Mouse (Mus musculus) midbrain, embryonic 16.5 days (tissue): ENCODE data around the gene Ube2e3. TPM values are rescaled to one million over a fixed set of nuclear protein-coding genes. Genes with fewer than 3 reads are reported as not detected.

ENCODE experiments used
- ATAC-seq: fragments of 200-750 bp; cut with Nextera tagmentation; 2 replicates; pipeline ENCODE4 v1.8.0; 2017; ENCODE audit warnings: moderate TSS enrichment
- H3K27ac ChIP-seq: fragments of 300-500 bp; sonication (generic); 2 replicates; pipeline ENCODE4 v1.5.1; 2014; ENCODE audit warnings: mild to moderate bottlenecking, low read length, mixed read lengths
- H3K27me3 ChIP-seq: fragments of 300-500 bp; sonication (generic); 2 replicates; pipeline ENCODE4 v1.6.1; 2014; ENCODE audit warnings: low read depth, low read length, mixed read lengths; ENCODE audit not compliant: control insufficient read depth, insufficient read depth
- H3K36me3 ChIP-seq: fragments of 300-500 bp; sonication (generic); 2 replicates; pipeline ENCODE4 v1.6.1; 2014; ENCODE audit warnings: mild to moderate bottlenecking, low read length, moderate library complexity, mixed read lengths; ENCODE audit not compliant: control insufficient read depth, insufficient read depth
- H3K4me1 ChIP-seq: fragments of 300-500 bp; sonication (generic); 2 replicates; pipeline ENCODE4 v1.6.1; 2014; ENCODE audit warnings: mild to moderate bottlenecking, low read length, mixed read lengths; ENCODE audit not compliant: control insufficient read depth, insufficient read depth
- H3K4me2 ChIP-seq: fragments of 300-500 bp; sonication (generic); 2 replicates; pipeline ENCODE4 v1.6.1; 2014; ENCODE audit warnings: mild to moderate bottlenecking, low read length, mixed read lengths
- H3K4me3 ChIP-seq: fragments of 300-500 bp; sonication (generic); 2 replicates; pipeline ENCODE4 v1.5.1; 2014; ENCODE audit warnings: low read depth, mild to moderate bottlenecking, low read length, moderate library complexity, mixed read lengths
- H3K9ac ChIP-seq: fragments of 300-500 bp; sonication (generic); 2 replicates; pipeline ENCODE4 v1.6.1; 2014; ENCODE audit warnings: low read depth, low read length, mixed read lengths
- H3K9me3 ChIP-seq: fragments of 300-500 bp; sonication (generic); replicated peaks from 2 replicates; pipeline ENCODE4 v1.6.1; 2014; ENCODE audit warnings: mild to moderate bottlenecking, low read length, mixed read lengths; ENCODE audit not compliant: control insufficient read depth, poor library complexity, severe bottlenecking
- WGBS: fragments of 180-500 bp; shearing (Covaris S2); extraction: QIAGEN DNeasy Blood & Tissue Kit; methylation state at CpG from one replicate; pipeline ENCODE4 v1.1.7; 2014; 5-methylcytosine and 5-hydroxymethylcytosine counted together
- polyA plus RNA-seq: library from polyadenylated mRNA; unstranded; fragments of >200 nt; fragmentation: Nextera tagmentation; extraction: Ambion mirVana; gene quantifications from 2 replicates; pipeline ENCODE4 v1.2.1, GENCODE M21; 2015

Ube2e3 gene
- polyA plus RNA-seq, 1 experiment from 2014 or later: 263 TPM

DNA sequence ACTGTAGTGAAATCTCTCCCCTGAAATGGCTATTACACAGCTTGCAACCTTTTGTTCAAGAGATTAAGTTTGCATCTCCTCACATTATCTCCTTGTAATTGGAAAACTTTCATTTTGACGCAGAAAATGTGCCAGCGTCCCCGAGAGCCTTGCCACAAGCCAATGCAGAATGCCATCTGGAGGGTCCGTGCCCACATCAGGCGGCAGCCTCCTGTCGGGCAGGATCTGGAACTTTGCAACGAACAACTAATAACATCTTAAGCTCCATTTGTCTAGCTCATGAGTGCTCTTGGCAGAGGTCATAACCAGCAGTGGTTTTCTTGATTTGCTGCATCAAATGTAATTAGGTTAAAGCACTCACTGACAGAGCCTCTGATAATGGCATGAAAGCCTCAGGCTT is 93.1 kb downstream of the Ube2e3 start:
- Histone ChIP-seq H3K4me3 (no peak overlapping the region), H3K9ac (no peak overlapping the region), H3K4me2 (no peak overlapping the region), H3K4me1 (peaks cover 6% of the 10 kb centered on the region; the same call in 1 of the 2 replicates), H3K9me3 (no peaks in the 10 kb centered on the region), H3K27ac (no peak overlapping the region), H3K36me3 (no peaks in the 10 kb centered on the region), H3K27me3 (no peaks in the 10 kb centered on the region)
- 29% methylated on average over 7 of the region's 7 CpGs for WGBS
- no peak for ATAC-seq

GRCm38 (mm10) chr2:78961580-78961979 is 93.7 kb downstream of the Ube2e3 start:
- Histone ChIP-seq H3K9ac (no peak overlapping the region), H3K9me3 (no peaks in the 10 kb centered on the region), H3K36me3 (no peaks in the 10 kb centered on the region), H3K27ac (no peak overlapping the region), H3K4me2 (no peak overlapping the region), H3K4me3 (no peak overlapping the region), H3K4me1 (peaks cover 6% of the 10 kb centered on the region; the same call in 1 of the 2 replicates), H3K27me3 (no peaks in the 10 kb centered on the region)
- 41% methylated on average over 7 of the region's 7 CpGs for whole genome bisulfite sequencing
- no peak for ATAC-seq

DNA sequence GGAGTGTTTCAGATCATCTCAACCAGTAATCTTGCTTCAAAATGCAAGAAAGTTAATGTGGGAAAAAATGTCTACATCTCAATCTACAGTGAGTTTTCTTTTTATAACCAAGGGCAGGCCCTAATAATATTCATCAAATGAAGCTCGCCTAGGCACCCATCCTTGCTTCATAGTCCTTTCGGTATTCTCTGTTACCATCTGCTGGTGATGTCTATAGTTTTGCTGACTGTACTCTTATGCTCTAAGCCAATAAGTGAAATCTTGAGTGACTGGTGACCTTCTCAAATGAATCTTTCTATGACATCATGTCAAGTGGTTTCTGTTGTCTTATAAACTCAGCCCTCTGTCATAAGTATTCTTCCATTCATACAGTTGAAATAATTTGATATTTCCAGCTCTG is 97.1 kb downstream of the Ube2e3 start:
- Histone ChIP-seq H3K36me3 (no peaks in the 10 kb centered on the region), H3K9ac (no peak overlapping the region), H3K4me1 (peaks cover 6% of the 10 kb centered on the region; the same call in 1 of the 2 replicates), H3K4me3 (no peak overlapping the region), H3K9me3 (no peaks in the 10 kb centered on the region), H3K4me2 (no peak overlapping the region), H3K27ac (no peak overlapping the region), H3K27me3 (no peaks in the 10 kb centered on the region)
- no peak for ATAC-seq
- 94% methylated on average over 2 of the region's 2 CpGs for WGBS

DNA sequence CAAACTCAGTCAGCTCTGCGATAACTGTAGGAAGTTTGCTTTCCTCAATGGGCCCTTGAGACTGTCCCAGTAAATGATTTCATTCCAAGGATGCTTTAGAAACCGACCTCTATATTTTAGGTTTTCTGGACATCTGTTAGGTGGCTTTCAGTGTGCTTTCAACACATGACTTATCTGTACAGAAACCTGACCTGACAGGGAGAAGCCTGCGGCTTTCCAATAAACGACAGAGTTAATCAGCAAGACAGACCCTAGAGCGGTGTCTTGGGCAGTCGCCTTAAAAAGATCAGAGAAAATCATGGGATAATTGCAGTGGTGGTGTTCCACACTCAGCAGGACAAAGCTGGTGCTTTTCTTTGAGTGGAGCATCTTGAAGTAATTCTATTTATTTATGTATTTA is 97.5 kb downstream of the Ube2e3 start:
- Histone ChIP-seq H3K4me2 (no peak overlapping the region), H3K27ac (no peak overlapping the region), H3K4me3 (no peak overlapping the region), H3K27me3 (no peaks in the 10 kb centered on the region), H3K36me3 (no peaks in the 10 kb centered on the region), H3K9me3 (no peaks in the 10 kb centered on the region), H3K4me1 (peaks cover 6% of the 10 kb centered on the region; the same call in 1 of the 2 replicates), H3K9ac (no peak overlapping the region)
- WGBS: 49% methylated on average over 6 of the region's 6 CpGs
- no peak for ATAC-seq

DNA sequence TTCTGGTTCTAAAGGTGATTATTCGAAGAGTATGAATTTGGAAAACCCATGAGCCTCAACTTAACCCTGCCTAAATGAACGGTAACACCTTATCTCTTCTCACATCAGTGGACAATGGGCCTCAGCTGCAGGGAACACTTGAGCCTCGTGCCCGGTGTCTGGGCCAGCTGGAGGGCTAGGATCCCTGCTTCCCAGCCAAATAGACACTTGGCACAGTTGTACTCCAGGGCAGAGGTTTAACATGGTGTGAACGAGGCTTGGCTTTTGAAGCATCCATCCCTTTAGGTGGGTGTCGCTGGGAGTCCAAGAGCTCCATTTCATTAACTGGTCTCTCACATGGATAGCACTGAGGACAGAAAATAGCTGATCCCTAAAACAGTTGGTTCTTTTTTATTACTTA is 102.2 kb downstream of the Ube2e3 start:
- Histone ChIP-seq H3K9me3 (no peaks in the 10 kb centered on the region), H3K27ac (no peak overlapping the region), H3K4me2 (no peak overlapping the region), H3K36me3 (no peaks in the 10 kb centered on the region), H3K4me1 (no peaks in the 10 kb centered on the region), H3K27me3 (no peaks in the 10 kb centered on the region), H3K4me3 (no peak overlapping the region), H3K9ac (no peak overlapping the region)
- ATAC-seq: no peak
- 60% methylated on average over 6 of the region's 6 CpGs for WGBS
